Mouse (Mus musculus) c-Kit-positive CD71-negative TER-119-negative erythroid progenitor cells, embryonic 14.5 days (primary cell): ENCODE measurements at regions not wholly inside any gene's neighbourhood (a gene's known extent, or its start where the extent isn't known, plus 50 kb on each side); places are given as distances from the start of the nearest gene placed in this dataset.

Experiments
- DNase-seq: peaks from one replicate; pipeline ENCODE4 v3.0.0-alpha.2; 2013; ENCODE audit warnings: low read depth

- DNase-seq = no peak
Observed at GRCm38 (mm10) chr4:12837097-12837426, 665.2 kb upstream of the Fam92a start.

- no peak for DNase-seq
Observed at GRCm38 (mm10) chr4:12836326-12837096, 664.7 kb upstream of the Fam92a start.

- no peak for DNase-seq
Observed at GRCm38 (mm10) chr4:12826419-12826818, 654.6 kb upstream of the Fam92a start.

GRCm38 (mm10) chr4:12814251-12814650 lies 642.4 kb upstream of the Fam92a start:
- no peak for DNase-seq

DNA sequence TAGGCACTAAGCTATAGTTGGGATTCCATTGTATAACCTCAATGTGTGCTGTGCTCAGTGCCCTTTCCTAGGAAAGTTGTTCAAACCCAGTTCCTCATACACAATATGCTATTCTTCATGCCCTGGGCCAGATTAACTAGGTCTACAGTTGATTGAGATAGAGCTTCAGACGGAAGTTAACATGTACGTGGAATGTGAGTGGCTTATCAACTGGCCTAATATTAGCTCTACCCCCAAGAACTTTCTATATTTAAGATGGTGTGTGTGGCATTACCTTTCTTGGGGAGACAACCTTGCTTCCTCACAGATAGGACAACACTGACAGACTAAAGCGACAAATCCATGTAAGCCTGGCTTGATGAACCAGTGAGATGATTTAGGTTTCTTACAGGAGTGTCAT lies 629.4 kb upstream of the Fam92a start:
- no peak for DNase-seq

DNA sequence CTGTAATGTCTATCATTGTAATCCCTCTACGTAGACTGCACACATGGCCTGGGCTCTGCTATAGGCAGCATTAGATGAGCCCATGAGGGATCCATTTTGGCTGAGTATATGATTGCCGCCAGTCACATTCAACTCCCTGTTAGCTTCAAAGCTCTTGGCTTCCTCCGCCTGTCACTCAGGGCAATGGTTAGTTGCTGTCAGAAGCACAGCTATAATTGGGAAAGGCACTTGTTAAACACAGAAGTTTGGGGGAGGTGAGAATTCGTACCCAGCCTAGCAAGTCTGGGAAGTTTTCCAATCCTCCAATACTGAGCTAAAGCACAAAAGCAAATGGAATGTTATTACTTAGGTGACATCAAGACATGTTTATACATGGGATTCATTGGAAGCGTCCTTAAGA lies 627.7 kb upstream of the Fam92a start:
- DNase-seq = no peak

- DNase-seq = no peak
Observed at GRCm38 (mm10) chr4:12792764-12793422, 621.1 kb upstream of the Fam92a start.

DNA sequence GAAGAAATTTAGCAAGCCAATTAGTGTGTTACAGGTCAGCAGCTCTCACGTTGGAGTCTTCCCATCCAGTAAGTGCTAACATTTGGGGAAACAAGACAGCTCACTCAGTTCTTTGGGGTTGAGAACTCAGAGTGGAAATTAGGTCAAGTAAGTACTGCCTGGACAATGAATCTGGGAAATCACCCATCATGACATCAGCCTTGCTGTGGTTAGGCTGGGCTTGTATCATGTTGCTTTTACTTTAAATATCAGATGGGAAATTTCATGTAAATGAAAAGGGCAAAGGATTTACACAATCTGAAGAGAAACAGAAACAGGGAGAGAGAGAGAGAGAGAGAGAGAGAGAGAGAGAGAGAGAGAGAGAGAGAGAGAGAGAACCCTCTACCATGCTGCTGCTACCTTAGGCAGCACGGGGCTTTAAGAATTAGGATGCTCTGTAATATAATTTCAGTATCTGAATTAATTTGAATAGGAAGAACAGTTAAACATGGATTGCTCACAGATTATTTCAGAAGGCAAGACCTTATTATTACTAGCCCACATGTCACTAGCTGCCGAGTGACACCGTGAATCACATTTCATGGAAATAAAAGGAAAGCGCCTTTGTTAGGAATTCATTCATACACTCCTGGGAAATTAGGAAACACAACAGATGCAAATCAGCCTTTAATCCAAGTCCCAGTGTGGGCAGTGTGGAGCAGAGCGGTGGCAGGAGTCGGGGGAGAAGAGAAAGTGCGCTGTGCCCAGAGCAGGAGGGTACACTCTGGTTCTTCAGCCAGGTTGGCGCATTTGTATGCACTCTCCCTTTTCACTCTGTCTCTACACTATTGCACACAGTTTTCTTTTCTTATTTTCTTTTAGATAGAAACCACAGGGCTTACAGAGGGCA lies 620.2 kb upstream of the Fam92a start:
- DNase-seq = no peak

DNA sequence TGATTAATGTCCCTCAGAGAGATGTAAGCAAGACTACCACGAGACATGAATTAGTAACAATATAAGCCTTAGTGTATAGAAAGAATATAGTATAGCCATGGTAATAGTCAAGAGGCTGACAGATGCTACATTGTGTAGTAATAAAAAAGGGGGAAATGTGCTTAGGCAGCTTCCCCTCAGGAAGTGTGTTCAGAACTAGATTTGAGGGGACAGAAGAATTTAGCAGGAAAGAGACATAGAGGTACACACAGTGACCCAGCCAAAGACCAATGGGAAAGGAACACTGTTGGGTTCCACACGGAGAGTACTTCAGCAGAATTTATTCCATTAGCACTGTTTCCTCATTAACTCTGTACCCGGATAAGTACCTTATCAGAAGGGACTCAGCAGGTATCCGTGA lies 614.0 kb upstream of the Fam92a start:
- DNase-seq = no peak

DNA sequence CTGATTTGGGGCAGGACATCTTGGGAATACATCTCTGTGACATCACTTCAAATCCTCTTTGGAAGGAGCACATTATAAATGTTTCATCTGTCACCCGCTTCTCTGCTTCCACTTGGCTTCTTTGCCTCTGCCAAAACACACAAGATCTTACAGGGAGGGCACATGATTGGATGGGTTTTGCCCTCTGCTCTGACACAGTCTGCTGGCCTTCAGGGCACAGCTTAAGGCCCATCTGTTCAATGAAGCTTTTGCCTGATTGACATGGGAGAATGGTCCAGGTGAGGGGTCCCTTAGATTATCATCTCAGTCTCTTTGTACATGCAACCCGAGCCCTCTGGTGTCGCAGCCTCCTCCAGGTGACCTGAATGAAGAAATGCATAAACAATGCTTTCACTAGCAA lies 612.7 kb upstream of the Fam92a start:
- no peak for DNase-seq

GRCm38 (mm10) chr4:12784068-12784467 lies 612.3 kb upstream of the Fam92a start:
- DNase-seq = no peak

GRCm38 (mm10) chr4:12781969-12782904 lies 610.4 kb upstream of the Fam92a start:
- no peak for DNase-seq

DNA sequence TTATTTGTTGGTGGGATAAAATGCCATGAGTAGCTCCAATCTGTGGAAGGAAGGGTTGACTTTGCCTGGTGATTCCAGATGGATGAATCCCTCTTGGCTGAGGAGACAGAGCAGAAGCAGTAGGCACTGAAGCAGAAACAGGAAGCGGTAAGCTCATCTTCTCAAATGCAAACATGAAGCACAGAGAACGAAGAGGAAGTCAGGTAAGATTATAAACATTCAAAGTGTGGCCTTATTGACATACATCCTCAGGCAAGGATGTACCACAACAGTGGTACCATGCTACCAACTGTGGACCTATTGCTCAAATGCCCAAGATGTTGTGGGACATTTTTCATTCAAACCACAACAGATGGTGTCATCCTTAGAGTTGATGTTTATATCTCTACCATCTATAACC lies 608.4 kb upstream of the Fam92a start:
- no peak for DNase-seq

GRCm38 (mm10) chr4:12779211-12779610 lies 607.4 kb upstream of the Fam92a start:
- DNase-seq = no peak

GRCm38 (mm10) chr4:12778163-12778562 lies 606.3 kb upstream of the Fam92a start:
- no peak for DNase-seq

DNA sequence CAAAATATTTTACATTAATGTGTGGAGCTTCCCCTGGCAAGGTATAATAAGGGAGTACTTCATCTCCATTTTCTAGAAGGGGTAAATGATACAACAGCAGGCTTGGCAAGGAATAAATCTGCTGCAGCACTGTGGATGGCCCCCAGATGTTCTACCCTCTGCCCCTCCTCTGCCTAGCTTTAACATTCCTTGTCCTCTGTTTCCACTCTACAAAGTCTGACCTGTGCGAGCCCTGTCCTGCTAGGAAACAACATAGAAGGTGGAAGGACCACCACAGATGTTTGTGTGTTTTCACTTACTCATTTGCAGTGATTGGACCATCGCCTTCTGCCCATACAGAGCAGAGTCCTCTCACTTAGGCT lies 604.4 kb upstream of the Fam92a start:
- DNase-seq = no peak

GRCm38 (mm10) chr4:12775524-12776216 lies 603.9 kb upstream of the Fam92a start:
- no peak for DNase-seq

GRCm38 (mm10) chr4:12775090-12775489 lies 603.3 kb upstream of the Fam92a start:
- DNase-seq = no peak

- DNase-seq = no peak
Observed at GRCm38 (mm10) chr4:12774671-12775070, 602.9 kb upstream of the Fam92a start.

DNA sequence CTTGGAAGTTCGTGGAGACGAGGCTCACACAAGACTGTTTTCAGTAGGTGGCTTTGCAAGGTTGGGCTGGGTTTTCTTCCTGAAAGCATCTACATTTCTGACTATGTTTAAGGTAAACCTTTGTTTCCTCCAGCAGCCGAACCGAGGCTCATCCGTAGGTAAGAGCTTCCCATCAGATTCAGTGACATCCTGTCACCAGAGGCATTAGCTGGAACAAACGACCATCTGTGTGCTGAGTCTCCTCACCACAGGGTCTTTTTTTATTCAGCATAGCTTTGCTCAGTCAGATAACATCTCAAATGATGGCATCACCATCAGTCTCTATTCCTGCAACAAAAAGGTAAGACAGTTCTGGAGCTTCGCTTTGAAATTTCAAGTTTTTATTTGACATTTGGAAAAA lies 601.4 kb upstream of the Fam92a start:
- DNase-seq = no peak

GRCm38 (mm10) chr4:12770131-12770780 lies 598.4 kb upstream of the Fam92a start:
- no peak for DNase-seq
